Mouse (Mus musculus) cerebellum, postnatal 10 days (tissue): ENCODE results near the gene Cd72.
A peak's percentile ranks its signal among the peaks of the same experiment; 100 is the strongest.

Source experiments
- DNase-seq, 2 experiments: peaks; one replicate each; pipeline ENCODE4 v3.0.0; 2021; ENCODE audit warnings: mixed read lengths in 2 of 2

The Cd72 gene

GRCm38 (mm10) chr4:43426487-43426886 lies 27.9 kb downstream of the Cd72 start:
- DNase-seq: no peak

- DNase-seq: no peak
Measured at GRCm38 (mm10) chr4:43425648-43426380, 28.6 kb downstream of the Cd72 start.

GRCm38 (mm10) chr4:43425197-43425596 lies 29.2 kb downstream of the Cd72 start:
- DNase-seq: no peak

GRCm38 (mm10) chr4:43424072-43424471 lies 30.4 kb downstream of the Cd72 start:
- no peak for DNase-seq

- DNase-seq: no peak
Measured at GRCm38 (mm10) chr4:43423267-43423934, 31.0 kb downstream of the Cd72 start.

- DNase-seq: no peak
Measured at GRCm38 (mm10) chr4:43421632-43422240, 32.7 kb downstream of the Cd72 start.

GRCm38 (mm10) chr4:43420305-43420704 lies 34.1 kb downstream of the Cd72 start:
- DNase-seq: peak; percentile 85 to 90

GRCm38 (mm10) chr4:43419801-43420281 lies 34.6 kb downstream of the Cd72 start:
- DNase-seq: no peak

GRCm38 (mm10) chr4:43418973-43419656 lies 35.3 kb downstream of the Cd72 start:
- DNase-seq: no peak

- no peak for DNase-seq
Measured at GRCm38 (mm10) chr4:43418450-43418849, 36.0 kb downstream of the Cd72 start.

GRCm38 (mm10) chr4:43417269-43418062 lies 37.0 kb downstream of the Cd72 start:
- no peak for DNase-seq

GRCm38 (mm10) chr4:43416071-43416490 lies 38.3 kb downstream of the Cd72 start:
- no peak for DNase-seq

GRCm38 (mm10) chr4:43415221-43416070 lies 39.0 kb downstream of the Cd72 start:
- DNase-seq: no peak

- no peak for DNase-seq
Measured at GRCm38 (mm10) chr4:43414761-43415160, 39.7 kb downstream of the Cd72 start.

GRCm38 (mm10) chr4:43407071-43407920 lies 47.1 kb downstream of the Cd72 start:
- DNase-seq: no peak

- DNase-seq: peak; percentile 86 to 88
Measured at GRCm38 (mm10) chr4:43406162-43406971, 48.1 kb downstream of the Cd72 start.

- no peak for DNase-seq
Measured at GRCm38 (mm10) chr4:43404697-43405096, 49.7 kb downstream of the Cd72 start.

GRCm38 (mm10) chr4:43402212-43402611 lies 52.2 kb downstream of the Cd72 start:
- no peak for DNase-seq

- no peak for DNase-seq
Measured at GRCm38 (mm10) chr4:43401486-43401885, 52.9 kb downstream of the Cd72 start.
